Mouse (Mus musculus): Measurements from ENCODE around the gene Plin3. TPM values are rescaled to one million over a fixed set of nuclear protein-coding genes. Genes with fewer than 3 reads are reported as not detected.
A peak's percentile ranks its signal among the peaks of the same experiment; 100 is the strongest.

Plin3 gene
- polyA plus RNA-seq, 1 experiment from 2014 or later: 93.2 TPM

DNA sequence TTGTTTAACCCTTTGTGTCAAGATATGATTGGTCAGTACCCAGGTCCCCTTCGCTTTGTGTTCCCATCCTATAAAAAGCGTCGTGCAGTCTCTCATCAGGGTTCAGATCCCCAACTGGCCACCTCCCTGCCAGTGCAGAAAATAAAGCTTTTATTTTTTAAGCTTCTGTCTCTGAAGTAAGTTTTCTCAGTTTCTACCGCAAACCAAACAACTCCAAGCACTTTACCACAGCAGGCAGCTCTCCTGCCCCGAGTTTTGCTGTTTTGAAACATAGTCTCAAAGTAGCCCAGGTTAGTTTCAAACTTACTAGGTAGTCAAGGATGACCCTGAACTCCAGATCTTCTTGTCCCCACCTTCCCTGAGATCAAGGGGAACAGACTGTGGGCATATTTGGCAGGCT is 14.3 kb downstream of the Plin3 start:
- DNase-seq (ENCODE audit: low spot score): no peak
- H3K4me3 ChIP-seq: no peak overlapping the region
- H3K4me1 ChIP-seq: peaks cover 42% of the 10 kb centered on the region
- no peaks in the 10 kb centered on the region for H3K9me3 ChIP-seq
- no peak overlapping the region for H3K27ac ChIP-seq
- H3K36me3 ChIP-seq: peaks cover 57% of the 10 kb centered on the region
- H3K27me3 ChIP-seq (ENCODE audit: insufficient read depth, poor library complexity, severe bottlenecking): no peaks in the 10 kb centered on the region
- 87% methylated on average over 5 of the region's 5 CpGs for WGBS

DNA sequence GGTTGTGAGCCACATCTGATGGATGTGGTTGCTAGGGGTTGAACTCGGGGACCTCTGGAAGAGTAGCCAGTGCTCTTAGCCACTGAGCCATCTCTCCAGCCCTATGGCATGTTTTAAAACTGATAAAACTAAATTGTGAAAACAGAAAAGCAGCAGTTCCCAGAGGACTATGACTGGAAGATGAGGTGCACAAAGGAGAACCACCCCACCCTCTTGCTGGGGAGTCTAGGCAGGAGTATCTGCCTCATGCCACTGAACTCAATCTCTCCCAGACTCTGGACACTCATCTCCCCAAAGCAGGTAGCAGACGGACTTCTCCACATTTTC is 15.1 kb downstream of the Plin3 start:
- H3K27me3 ChIP-seq (ENCODE audit: insufficient read depth, poor library complexity, severe bottlenecking): no peaks in the 10 kb centered on the region
- no peaks in the 10 kb centered on the region for H3K9me3 ChIP-seq
- H3K27ac ChIP-seq: peak overlapping the region; percentile 89
- DNase-seq (ENCODE audit: low spot score): no peak
- peaks cover 57% of the 10 kb centered on the region for H3K36me3 ChIP-seq
- peaks cover 46% of the 10 kb centered on the region for H3K4me1 ChIP-seq
- 33% methylated on average over 2 of the region's 2 CpGs for WGBS
- H3K4me3 ChIP-seq: peak overlapping the region; percentile 67

DNA sequence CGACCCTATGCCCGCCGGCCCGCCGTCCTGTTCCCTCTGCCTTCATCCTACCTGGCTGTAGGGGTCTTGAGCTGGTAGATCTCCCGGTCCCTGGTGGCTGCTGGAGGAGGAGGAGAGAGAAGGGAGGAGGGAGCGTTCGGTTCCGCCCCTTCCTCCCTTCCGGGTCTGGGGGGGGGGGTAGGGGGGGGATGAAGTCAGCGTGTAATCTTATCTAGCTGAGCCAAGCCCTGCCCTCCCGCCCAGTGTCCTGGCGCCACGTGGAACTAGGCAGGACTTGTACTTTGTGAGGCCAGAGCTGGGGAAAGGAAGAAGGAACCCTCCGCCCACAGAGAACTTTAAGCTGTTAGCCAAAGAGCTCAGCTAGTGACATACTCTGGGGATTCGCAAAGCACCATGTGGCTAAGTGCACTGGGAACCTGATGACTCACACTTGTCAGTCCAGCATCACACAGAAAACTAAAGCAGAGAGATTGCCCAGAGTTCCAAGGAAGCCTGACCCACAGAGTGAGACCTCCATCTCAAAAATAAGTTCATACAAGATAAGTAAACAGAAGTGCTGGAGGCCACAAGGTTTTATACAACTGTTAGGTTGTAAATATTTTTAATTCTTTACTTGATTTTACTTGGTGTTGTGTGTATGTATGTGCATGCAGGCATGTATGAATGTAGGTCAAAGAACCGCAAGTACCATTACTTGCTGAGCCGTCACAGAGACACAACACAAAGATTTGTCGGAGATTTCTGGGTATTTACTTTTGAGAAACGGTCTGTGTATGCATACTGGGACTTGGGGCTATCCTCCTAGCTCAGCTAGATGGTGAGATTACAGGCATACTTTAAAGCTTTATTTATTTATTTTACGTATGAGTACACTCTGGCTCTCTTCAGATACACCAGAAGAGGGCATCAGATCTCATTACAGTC is 15.8 kb downstream of the Plin3 start, which contains the start of gene Ticam1:
Gene Ticam1 (minus strand): TSS at position 144 of the 924 bp plus-strand sequence.
- peak within 1 kb of the TSS; percentile 67 for H3K4me3 ChIP-seq
- H3K27me3 ChIP-seq (ENCODE audit: insufficient read depth, poor library complexity, severe bottlenecking): no peaks in the 10 kb centered on the region
- 6% methylated on average over 18 of the region's 21 CpGs for WGBS
- H3K36me3 ChIP-seq: peaks cover 57% of the 10 kb centered on the region
- peak within 1 kb of the TSS; percentile 89 for H3K27ac ChIP-seq
- peaks cover 51% of the 10 kb centered on the region for H3K4me1 ChIP-seq
- H3K9me3 ChIP-seq: no peaks in the 10 kb centered on the region
- peak; percentile 99 for DNase-seq (ENCODE audit: low spot score)

DNA sequence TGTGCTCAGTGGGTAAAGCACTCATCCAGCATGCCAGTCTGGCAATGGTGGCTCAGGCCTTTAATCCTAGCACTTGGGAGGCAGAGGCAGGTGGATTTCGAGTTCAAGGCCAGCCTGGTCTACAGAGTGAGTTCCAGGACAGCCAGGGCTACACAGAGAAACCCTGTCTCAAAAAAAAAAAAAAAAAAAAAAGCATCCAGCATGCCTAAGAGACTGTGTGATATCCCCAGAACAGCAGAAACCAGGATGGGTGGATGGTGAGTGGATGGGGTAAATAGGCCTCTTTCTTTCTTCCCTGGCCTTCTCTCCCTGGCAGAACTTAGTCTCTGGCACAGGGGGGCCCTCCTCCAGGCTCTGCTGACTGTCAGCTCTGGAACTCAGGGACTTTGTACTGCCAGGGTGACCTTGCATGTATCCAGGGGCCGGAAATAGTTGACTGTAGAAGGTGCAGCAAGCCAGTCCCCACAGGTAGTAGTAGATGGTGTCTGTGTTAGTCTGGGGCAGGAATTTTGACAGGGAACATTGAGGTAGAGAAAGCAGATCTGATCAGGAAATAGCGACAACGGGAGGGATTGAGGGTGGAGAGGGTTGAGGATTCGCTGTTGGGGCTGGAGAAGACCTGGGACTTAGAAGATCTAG is 16.7 kb downstream of the Plin3 start:
- peaks cover 58% of the 10 kb centered on the region for H3K36me3 ChIP-seq

DNA sequence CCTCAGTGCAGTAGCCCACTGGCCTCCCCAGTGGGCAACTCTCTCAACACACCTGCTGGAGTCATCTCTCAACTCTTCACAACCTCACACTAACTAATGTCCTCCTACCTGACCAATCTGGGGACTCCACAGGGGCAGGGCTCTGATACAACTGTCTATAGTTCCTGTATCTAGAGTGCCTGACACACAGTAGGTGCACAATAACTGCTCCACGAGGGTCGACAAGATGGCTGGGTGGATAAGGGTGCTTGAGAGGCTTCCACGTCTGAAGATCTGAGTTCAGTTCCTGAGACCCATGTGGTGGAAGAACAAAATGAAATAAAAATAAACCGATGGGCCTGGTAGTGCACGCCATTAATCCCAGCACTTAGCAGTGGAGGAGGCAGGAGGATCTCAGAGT is 18.7 kb downstream of the Plin3 start:
- 86% methylated on average over 5 of the region's 5 CpGs for WGBS

More for the DNA sequence above, 16.7 kb downstream of the Plin3 start:
- 14% methylated on average over 5 of the region's 5 CpGs for WGBS
- H3K27me3 ChIP-seq (ENCODE audit: insufficient read depth, poor library complexity, severe bottlenecking): no peaks in the 10 kb centered on the region
- H3K4me3 ChIP-seq: peak overlapping the region; percentile 67
- peaks cover 55% of the 10 kb centered on the region for H3K4me1 ChIP-seq
- peak overlapping the region; percentile 89 for H3K27ac ChIP-seq
- DNase-seq (ENCODE audit: low spot score): no peak
- no peaks in the 10 kb centered on the region for H3K9me3 ChIP-seq

DNA sequence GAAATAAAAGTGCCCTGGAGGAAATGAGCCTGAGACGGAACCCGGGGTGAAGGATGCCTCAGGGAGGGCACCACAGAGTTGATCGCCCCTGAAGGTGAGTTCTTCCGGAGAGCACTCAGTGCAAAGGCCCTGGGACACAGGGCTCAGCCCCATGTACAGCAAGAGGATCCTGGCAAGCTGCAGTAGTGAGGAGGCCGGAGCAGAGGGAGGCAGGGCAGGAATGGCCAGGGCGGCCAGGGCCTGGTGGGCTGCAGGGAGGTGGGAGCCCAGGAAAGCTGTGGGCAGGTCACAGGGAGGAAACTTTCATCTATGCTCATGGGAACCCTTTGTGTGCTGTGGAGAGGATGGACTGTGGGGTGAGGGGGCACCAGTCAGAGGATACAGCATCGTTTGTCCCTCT is 19.2 kb downstream of the Plin3 start:
- no peak for DNase-seq (ENCODE audit: low spot score)
- H3K27ac ChIP-seq: no peak overlapping the region
- peaks cover 57% of the 10 kb centered on the region for H3K4me1 ChIP-seq
- H3K4me3 ChIP-seq: no peak overlapping the region
- no peaks in the 10 kb centered on the region for H3K9me3 ChIP-seq
- peaks cover 52% of the 10 kb centered on the region for H3K36me3 ChIP-seq
- no peaks in the 10 kb centered on the region for H3K27me3 ChIP-seq (ENCODE audit: insufficient read depth, poor library complexity, severe bottlenecking)
- WGBS: 79% methylated on average over 7 of the region's 7 CpGs

More for the DNA sequence above, 18.7 kb downstream of the Plin3 start:
- Histone ChIP-seq H3K4me1 (peaks cover 59% of the 10 kb centered on the region), H3K36me3 (peaks cover 57% of the 10 kb centered on the region), H3K4me3 (no peak overlapping the region), H3K9me3 (no peaks in the 10 kb centered on the region), H3K27ac (no peak overlapping the region), H3K27me3 (ENCODE audit: insufficient read depth, poor library complexity, severe bottlenecking) (no peaks in the 10 kb centered on the region)
- DNase-seq (ENCODE audit: low spot score): no peak

DNA sequence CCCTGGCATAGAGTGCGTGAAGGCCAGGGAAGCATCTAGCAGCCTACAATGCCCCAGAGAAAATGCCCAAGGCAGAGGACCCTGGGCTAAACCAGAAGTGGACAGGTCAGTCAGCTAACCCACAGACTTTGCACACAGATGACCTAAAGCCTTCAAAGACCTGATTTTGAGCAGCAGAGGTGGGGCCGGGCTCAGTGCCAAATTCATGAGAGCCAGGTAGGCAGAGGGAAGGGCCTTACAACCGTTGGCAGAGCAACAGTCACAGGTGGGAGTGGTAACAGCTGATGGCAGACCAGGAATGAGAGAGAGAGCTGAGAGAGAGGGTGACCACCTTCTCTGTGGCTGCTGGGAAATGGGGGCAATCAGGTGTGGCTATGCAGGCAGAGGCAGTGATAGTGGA is 20.0 kb downstream of the Plin3 start:
- WGBS: 74% methylated on average over 3 of the region's 3 CpGs

DNA sequence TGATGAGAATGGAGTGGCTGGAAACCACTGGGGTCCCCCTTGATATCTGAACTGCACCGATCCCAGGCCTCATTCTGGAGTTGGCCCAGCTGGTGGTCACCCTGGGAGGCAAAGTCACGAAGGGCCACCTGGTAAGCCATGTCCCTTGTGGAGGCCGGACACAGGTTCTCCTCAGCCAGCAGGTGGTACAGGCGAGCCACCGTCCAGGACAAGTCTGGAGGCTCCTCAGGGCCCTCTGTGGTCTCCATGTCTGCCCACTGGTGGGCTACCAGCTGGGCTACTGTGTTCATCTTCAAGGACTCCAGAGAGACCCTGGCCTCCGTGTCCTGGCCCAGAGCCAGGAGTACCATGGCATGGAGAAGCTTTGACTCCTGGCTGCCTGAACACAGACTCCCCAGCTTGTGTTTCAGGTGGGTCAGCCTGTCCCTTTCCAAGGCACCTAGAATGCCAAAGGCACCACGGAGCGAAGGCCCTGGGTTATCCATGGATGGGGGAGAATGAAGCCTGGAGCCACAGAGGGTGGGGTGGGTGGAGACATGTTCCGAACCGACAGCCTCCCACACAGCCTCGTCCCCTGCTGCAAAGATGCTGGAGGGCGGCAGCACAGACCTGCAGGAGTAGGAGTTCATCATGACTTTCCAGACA is 20.9 kb downstream of the Plin3 start:
- Histone ChIP-seq H3K4me1 (peaks cover 41% of the 10 kb centered on the region), H3K27me3 (ENCODE audit: insufficient read depth, poor library complexity, severe bottlenecking) (no peaks in the 10 kb centered on the region), H3K4me3 (no peak overlapping the region), H3K27ac (no peak overlapping the region), H3K9me3 (no peaks in the 10 kb centered on the region), H3K36me3 (peaks cover 49% of the 10 kb centered on the region)
- WGBS: 90% methylated on average over 12 of the region's 12 CpGs
- no peak for DNase-seq (ENCODE audit: low spot score)

More for the DNA sequence above, 20.0 kb downstream of the Plin3 start:
- DNase-seq (ENCODE audit: low spot score): no peak
- Histone ChIP-seq H3K9me3 (no peaks in the 10 kb centered on the region), H3K36me3 (peaks cover 49% of the 10 kb centered on the region), H3K4me1 (peaks cover 50% of the 10 kb centered on the region), H3K27ac (no peak overlapping the region), H3K4me3 (no peak overlapping the region), H3K27me3 (ENCODE audit: insufficient read depth, poor library complexity, severe bottlenecking) (no peaks in the 10 kb centered on the region)

DNA sequence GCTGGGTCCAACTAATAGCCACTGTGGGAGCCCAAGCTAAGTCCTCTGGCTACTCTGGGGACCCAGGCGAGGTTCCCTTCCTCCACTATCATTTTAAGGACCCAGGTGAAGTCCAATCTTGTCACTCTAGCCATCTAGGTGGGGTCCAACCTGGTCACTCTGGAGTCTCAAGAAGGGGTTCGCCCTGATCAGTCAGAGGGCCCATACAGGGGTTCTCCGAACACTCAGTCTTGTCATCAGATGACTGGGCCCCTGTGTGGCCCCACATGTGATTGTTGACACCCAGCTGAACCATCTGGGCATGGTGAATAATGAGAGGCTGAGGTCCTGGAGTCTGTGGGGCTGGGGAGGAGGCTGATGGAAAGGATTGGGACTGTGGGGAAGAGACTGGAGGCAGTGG is 22.9 kb downstream of the Plin3 start:
- Histone ChIP-seq H3K4me3 (peak overlapping the region; percentile 55), H3K9me3 (no peaks in the 10 kb centered on the region), H3K27me3 (ENCODE audit: insufficient read depth, poor library complexity, severe bottlenecking) (no peaks in the 10 kb centered on the region), H3K4me1 (peaks cover 38% of the 10 kb centered on the region), H3K36me3 (peaks cover 54% of the 10 kb centered on the region), H3K27ac (peak overlapping the region; percentile 88)
- WGBS: 73% methylated on average over 3 of the region's 3 CpGs
- DNase-seq (ENCODE audit: low spot score): no peak

DNA sequence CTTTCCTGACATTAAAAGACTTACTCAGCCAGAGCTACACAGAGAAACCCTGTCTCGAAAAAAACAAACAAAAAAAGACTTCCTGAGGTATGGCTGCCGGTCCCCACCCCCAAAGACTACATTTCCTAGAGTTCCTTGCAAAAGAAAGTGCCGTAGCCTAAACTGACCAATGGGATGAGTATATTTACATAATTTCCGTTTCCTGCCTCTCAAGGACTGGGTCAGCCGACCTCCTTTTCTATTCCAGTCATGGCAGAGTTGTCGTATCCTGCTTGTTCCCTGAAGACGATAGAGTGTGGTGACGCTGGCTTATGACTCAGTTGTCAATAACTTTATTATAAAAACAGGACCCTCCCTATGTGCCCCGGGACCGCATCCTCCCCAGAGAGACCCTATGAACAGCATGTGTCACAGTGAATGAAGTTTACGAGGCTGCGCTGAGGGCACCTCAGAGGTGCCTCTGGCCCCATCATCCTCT is 23.5 kb downstream of the Plin3 start:
- 22% methylated on average over 12 of the region's 12 CpGs for WGBS
- DNase-seq (ENCODE audit: low spot score): peak; percentile 89
- no peaks in the 10 kb centered on the region for H3K27me3 ChIP-seq (ENCODE audit: insufficient read depth, poor library complexity, severe bottlenecking)
- peaks cover 53% of the 10 kb centered on the region for H3K36me3 ChIP-seq
- H3K4me1 ChIP-seq: peaks cover 35% of the 10 kb centered on the region
- H3K27ac ChIP-seq: peak overlapping the region; percentile 88
- H3K4me3 ChIP-seq: peak overlapping the region; percentile 55
- no peaks in the 10 kb centered on the region for H3K9me3 ChIP-seq

DNA sequence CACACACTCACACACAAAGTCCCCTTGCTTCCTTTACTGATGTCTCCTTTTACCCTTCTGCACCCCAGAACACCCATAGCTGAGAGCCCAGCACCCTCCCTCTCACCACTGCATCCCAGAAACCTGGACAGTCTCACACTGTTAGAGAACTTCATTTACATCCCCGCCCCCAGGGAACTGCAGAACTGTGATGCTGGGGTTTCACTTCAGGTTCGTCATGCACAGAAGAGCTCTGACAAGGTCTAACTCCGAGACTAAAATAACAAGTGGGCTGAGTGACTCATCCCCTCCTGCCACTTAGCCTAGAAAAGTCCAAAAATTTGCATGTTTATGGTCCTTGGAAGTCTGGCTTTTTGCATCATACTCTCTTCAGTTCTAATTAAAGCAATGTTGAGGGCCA is 26.4 kb downstream of the Plin3 start:
- Histone ChIP-seq H3K4me3 (no peak overlapping the region), H3K9me3 (no peaks in the 10 kb centered on the region), H3K36me3 (peaks cover 39% of the 10 kb centered on the region), H3K27me3 (ENCODE audit: insufficient read depth, poor library complexity, severe bottlenecking) (no peaks in the 10 kb centered on the region), H3K4me1 (peaks cover 34% of the 10 kb centered on the region), H3K27ac (no peak overlapping the region)
- 46% methylated on average over 3 of the region's 3 CpGs for WGBS
- no peak for DNase-seq (ENCODE audit: low spot score)

DNA sequence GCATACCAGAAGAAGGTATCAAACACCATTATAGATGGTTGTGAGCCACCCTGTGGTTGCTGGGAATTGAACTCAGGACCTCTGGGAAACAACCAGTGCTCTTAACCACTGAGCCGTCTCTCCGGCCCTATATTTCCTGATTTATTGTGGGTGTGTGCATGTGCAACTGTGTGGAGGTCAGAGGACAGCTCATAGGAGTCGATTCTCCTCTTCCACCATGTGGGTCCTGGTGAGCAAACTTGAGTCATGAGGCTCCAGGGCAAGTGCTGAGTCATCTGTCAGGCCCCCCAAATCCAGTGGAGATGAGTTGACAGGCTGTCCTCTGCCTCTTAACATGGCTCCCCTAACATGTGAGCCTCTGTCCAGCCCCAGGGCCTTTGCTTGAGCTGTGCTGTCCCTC is 26.8 kb downstream of the Plin3 start:
- H3K4me3 ChIP-seq: no peak overlapping the region
- H3K27me3 ChIP-seq (ENCODE audit: insufficient read depth, poor library complexity, severe bottlenecking): no peaks in the 10 kb centered on the region
- no peak for DNase-seq (ENCODE audit: low spot score)
- H3K36me3 ChIP-seq: peaks cover 39% of the 10 kb centered on the region
- no peak overlapping the region for H3K27ac ChIP-seq
- 88% methylated on average over 3 of the region's 3 CpGs for WGBS
- peaks cover 38% of the 10 kb centered on the region for H3K4me1 ChIP-seq
- no peaks in the 10 kb centered on the region for H3K9me3 ChIP-seq

DNA sequence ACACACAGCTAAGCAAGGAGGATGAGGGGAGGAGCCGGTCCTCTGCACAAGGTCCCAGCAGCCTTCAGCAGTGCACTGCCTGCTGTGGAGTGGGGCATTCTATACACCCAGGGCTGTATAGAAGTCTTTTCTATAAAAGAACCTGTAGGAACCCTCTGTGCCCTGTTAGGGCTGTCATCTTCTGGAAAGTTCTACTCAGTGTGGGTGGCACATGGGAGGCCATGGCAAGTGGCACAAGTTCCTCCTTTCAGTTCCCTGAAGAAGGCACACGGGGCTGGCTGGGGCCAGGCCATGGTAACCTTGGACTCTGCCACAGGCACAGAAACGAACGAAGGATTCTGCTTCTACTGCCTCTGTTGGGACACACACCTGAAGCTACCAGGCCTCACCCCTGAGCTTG is 27.7 kb downstream of the Plin3 start:
- no peak for DNase-seq (ENCODE audit: low spot score)
- 84% methylated on average over 4 of the region's 4 CpGs for WGBS
- Histone ChIP-seq H3K4me1 (peaks cover 45% of the 10 kb centered on the region), H3K27me3 (ENCODE audit: insufficient read depth, poor library complexity, severe bottlenecking) (no peaks in the 10 kb centered on the region), H3K36me3 (peaks cover 39% of the 10 kb centered on the region), H3K4me3 (no peak overlapping the region), H3K9me3 (no peaks in the 10 kb centered on the region), H3K27ac (no peak overlapping the region)
